Mouse (Mus musculus) G1E (cell line): ENCODE measurements around the gene Spata25. TPM values are rescaled to one million over a fixed set of nuclear protein-coding genes. Genes with fewer than 3 reads are reported as not detected.
A peak's percentile ranks its signal among the peaks of the same experiment; 100 is the strongest.

Experiments
- ATAC-seq: 2 replicates; pipeline ENCODE4 v1.8.0; 2016; ENCODE audit warnings: mild to moderate bottlenecking; ENCODE audit not compliant: insufficient number of reproducible peaks, poor library complexity, low FRiP score, severe bottlenecking; ENCODE audit errors: extremely low read depth
- DNase-seq: peaks from one replicate; pipeline ENCODE4 v3.0.0; 2012; ENCODE audit warnings: low spot score
- H3K27me3 ChIP-seq: 2 replicates; pipeline ENCODE4 v1.6.1; 2012; ENCODE audit warnings: mild to moderate bottlenecking, low read length, inconsistent platforms; ENCODE audit not compliant: insufficient read depth
- H3K36me3 ChIP-seq: replicated peaks from 2 replicates; pipeline ENCODE3; 2012; ENCODE audit warnings: mild to moderate bottlenecking, inconsistent platforms
- H3K4me1 ChIP-seq: 2 replicates; pipeline ENCODE4 v1.6.1; 2012; ENCODE audit warnings: low read depth, low read length, inconsistent platforms, mixed read lengths; ENCODE audit not compliant: insufficient read depth
- H3K4me3 ChIP-seq: 2 replicates; pipeline ENCODE4 v1.5.1; 2012; ENCODE audit warnings: low read depth, mild to moderate bottlenecking, inconsistent platforms, low read length, moderate library complexity, mixed read lengths
- H3K9me3 ChIP-seq: replicated peaks from 2 replicates; pipeline ENCODE4 v1.6.1; 2012; ENCODE audit warnings: inconsistent platforms
- CTCF ChIP-seq: IDR thresholded peaks from 2 replicates; pipeline ENCODE4 v1.5.1; 2012; ENCODE audit warnings: low read depth, low read length, inconsistent platforms, mixed read lengths
- GATA1 ChIP-seq: IDR thresholded peaks from 2 replicates; pipeline ENCODE4 v1.6.1; 2012; ENCODE audit warnings: borderline replicate concordance, low read length, inconsistent platforms, mixed read lengths
- GATA2 ChIP-seq: IDR thresholded peaks from 2 replicates; pipeline ENCODE4 v1.6.1; 2012; ENCODE audit warnings: low read depth, low read length, inconsistent platforms, borderline replicate concordance
- POLR2AphosphoS5 ChIP-seq: IDR thresholded peaks from 2 replicates; pipeline ENCODE4 v1.6.1; 2012; ENCODE audit warnings: low read depth, low read length, inconsistent platforms; ENCODE audit not compliant: insufficient replicate concordance
- TAL1 ChIP-seq: conservative IDR thresholded peaks from 2 replicates; pipeline ENCODE4 v1.6.1; 2012; ENCODE audit warnings: low read depth, low read length, inconsistent platforms, mixed read lengths
- polyA plus RNA-seq: library from polyadenylated mRNA; stranded (reverse); fragments of >175 nt; gene quantifications from 2 replicates; pipeline ENCODE4 v1.2.3, GENCODE M21; 2012
- total RNA-seq, 2 experiments: library from RNA; stranded (forward) in 1 of 2; stranded (reverse) in 1 of 2; fragments of 200-1000 nt in 1 of 2; fragments of >200 nt in 1 of 2; fragmentation: Nextera tagmentation in 1 of 2; gene quantifications; 2 replicates each; pipeline ENCODE4 v1.2.3; 2014 to 2017

The Spata25 gene
- total and polyA plus RNA-seq, 3 experiments: not detected

DNA sequence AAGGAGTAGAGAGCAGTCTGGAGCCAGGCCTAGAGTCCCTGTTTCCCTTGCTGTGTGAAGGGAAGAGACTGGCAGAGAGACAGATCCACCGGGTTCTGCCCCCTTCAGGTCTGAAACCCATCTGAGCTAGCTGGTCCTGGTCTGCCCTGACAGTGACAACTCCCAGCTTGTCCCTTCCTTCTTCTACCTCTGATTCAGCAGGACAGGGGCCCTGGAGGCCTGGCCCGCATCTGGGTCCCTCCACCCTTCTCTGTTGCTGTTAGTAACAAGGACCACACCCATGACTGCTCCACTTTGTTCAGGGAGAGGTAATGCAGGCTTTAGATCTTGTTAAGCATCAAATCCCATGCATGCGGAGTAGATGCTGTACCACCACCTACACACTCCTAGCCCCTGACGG lies 39.9 kb downstream of the Spata25 start:
- Histone ChIP-seq H3K27me3 (0 out of 2 replicates have a peak, but pooled peaks cover 3% of the 10 kb centered on the region), H3K4me3 (no peak overlapping the region), H3K4me1 (peaks cover 53% of the 10 kb centered on the region), H3K9me3 (no peaks in the 10 kb centered on the region), H3K36me3 (peaks cover 54% of the 10 kb centered on the region)
- TF ChIP-seq CTCF (no peak), TAL1 (no peak), POLR2AphosphoS5 (no peak), GATA1 (no peak), GATA2 (no peak)
- ATAC-seq: no peak
- no peak for DNase-seq

DNA sequence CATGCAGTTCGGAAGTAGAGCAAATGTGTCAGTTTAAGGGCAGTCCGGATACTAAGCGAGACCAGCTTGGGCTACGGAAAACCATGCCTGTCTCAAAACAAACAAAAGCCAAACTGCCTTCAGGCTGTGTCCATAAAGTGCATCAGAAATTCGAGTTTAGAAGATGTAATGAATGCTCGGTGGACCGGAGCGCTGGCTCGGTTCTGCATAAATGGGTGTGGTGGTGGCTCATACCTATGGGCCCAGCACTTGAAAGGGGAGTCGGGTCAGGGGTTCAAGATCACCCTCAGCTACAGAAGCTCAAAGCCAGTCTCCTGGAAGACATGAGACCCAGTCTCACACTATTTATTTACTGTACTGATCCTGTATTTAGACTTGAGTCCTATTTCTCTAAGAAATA lies 40.6 kb downstream of the Spata25 start:
- ATAC-seq (no peak), DNase-seq (no peak)
- H3K4me1 ChIP-seq: peaks cover 51% of the 10 kb centered on the region
- H3K36me3 ChIP-seq: peaks cover 48% of the 10 kb centered on the region
- H3K27me3 ChIP-seq: peaks cover 6% of the 10 kb centered on the region
- no peak for TF ChIP-seq POLR2AphosphoS5
- no peak for TF ChIP-seq GATA1
- TF ChIP-seq CTCF: no peak
- no peak for TF ChIP-seq TAL1
- H3K9me3 ChIP-seq: no peaks in the 10 kb centered on the region
- H3K4me3 ChIP-seq: no peak overlapping the region

DNA sequence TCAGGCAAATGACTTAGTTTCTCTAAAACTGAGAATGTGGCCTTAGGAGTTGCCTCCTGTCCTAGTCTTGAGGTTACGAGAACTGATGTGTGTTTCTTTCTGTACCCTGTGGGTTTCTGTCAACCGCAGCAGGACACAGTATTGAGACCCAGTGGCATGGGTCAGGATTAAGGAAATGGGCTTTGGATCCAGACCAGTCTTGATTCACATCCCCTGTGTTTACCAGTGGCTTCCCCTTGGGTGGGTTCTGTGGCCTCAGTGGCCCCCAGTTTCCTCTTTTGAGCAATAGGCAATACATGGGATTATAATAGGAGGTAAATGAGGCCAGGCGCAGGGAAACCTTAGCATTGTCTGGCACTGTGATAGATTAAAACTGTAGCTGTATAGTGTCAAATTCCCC lies 41.3 kb downstream of the Spata25 start:
- Histone ChIP-seq H3K9me3 (no peaks in the 10 kb centered on the region), H3K4me1 (peaks cover 51% of the 10 kb centered on the region), H3K4me3 (no peak overlapping the region), H3K36me3 (peaks cover 40% of the 10 kb centered on the region), H3K27me3 (peaks cover 8% of the 10 kb centered on the region)
- ATAC-seq (no peak), DNase-seq (no peak)
- 0 out of 2 replicates have a peak, but pooled peaks have one; percentile 2 for TF ChIP-seq CTCF
- TF ChIP-seq GATA2: no peak

DNA sequence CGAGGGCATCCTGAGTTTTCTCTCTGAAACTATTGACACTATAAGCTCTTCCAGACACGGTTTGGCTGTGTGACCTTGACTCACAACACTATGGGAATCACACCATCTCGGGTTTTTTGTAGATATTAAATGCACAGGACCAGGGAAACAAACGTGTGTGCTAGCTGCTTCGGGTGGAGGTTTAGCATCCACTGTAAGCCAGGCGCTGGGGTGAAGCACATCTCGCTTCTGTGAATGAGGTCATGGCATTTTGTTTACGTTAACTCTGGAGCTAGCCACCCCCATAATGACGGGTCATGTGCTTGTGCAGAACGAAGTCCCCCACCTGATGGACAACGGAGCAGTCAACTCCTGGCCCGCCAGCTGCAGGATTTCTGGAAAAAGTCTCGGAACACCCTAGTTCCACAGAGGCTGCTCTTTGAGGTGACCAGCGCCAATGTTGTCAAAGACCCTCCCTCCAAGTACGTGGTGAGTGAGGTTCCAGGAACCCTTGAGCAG lies 41.9 kb downstream of the Spata25 start:
- peak overlapping the region; percentile 77 for H3K4me3 ChIP-seq
- peaks cover 52% of the 10 kb centered on the region for H3K4me1 ChIP-seq
- ATAC-seq: no peak
- peaks cover 13% of the 10 kb centered on the region for H3K27me3 ChIP-seq
- TF ChIP-seq GATA2 (no peak), GATA1 (no peak), TAL1 (no peak), POLR2AphosphoS5 (no peak), CTCF (no peak)
- H3K9me3 ChIP-seq: no peaks in the 10 kb centered on the region
- no peak for DNase-seq
- peaks cover 34% of the 10 kb centered on the region for H3K36me3 ChIP-seq

DNA sequence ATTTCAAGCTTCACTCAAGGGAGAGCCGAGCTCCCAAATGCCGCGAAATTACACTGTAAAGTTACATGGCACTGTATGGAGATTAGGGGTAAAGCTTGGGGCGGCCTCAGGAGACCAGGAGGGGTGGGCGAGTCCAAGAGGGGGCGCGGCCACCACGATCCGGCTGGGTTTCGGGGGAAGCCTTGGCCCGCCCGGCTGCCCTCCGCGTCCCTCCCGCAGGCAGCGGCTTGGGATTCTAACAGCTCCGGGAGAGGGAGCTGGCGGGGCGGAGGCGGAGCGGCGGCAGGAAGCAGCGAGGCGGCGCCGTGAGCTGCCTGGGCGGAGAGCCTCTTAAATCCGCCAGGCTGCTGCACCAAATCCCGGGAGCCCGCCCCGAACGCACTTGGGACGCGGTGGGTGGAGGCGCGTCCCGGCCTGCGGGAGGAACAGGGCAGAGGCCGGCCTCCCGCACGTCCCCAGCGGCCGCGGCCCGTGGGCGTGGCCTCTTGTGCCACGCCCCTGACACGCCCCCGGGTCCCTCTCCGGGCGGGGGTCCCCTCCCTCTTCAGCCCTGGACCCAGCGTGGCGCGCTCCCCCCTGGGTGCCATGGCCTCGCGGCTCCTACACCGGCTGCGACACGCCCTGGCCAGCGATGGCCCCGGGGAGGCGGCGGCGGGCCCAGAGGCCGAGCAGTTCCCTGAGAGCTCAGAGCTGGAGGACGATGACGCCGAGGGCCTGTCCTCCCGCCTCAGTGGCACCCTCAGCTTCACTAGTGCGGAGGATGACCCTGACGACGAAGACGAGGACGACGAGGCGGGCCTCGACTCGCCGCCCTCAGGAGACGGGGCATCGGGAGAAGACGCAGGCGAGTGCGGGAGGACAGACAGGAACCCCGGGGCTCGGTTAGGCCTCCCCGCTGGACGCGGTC lies 42.6 kb downstream of the Spata25 start, which contains the start of gene Snx21:
TSS of gene Snx21 (plus strand) at position 343 of the 907 bp plus-strand sequence.
- DNase-seq (peak; percentile 70), ATAC-seq (peak; percentile 24)
- no peak for TF ChIP-seq TAL1
- no peak for TF ChIP-seq CTCF
- no peak for TF ChIP-seq GATA2
- TF ChIP-seq POLR2AphosphoS5: no peak
- TF ChIP-seq GATA1: no peak
- peaks cover 15% of the 10 kb centered on the region for H3K27me3 ChIP-seq
- peak within 1 kb of the TSS; percentile 77 for H3K4me3 ChIP-seq
- no peaks in the 10 kb centered on the region for H3K9me3 ChIP-seq
- H3K36me3 ChIP-seq: peaks cover 27% of the 10 kb centered on the region
- peaks cover 48% of the 10 kb centered on the region for H3K4me1 ChIP-seq

DNA sequence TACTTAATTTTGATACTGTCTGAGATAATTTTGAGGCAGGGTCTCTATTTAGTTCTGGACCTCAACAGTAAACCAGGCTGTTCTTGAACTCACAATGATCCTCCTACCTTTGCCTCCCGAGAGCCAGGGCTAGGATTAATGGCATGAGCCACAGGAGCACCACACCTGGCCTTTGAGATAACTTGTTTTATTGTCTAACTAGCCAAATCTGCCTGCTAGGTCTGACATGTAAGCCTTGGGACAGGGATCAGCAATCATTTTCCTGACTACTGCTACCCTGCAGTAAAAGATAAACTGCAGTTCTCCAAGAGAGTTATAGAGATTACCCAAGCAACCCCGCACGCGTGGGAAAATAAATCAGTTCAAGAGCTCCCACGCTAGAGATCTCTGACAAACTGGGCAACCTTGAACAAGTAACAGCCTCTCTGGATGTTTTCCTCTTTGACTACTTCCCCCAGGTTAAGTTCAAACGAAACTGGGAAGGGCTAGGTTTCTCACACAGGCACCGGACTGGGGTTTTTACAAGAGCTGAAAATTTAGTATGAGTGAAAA lies 43.4 kb downstream of the Spata25 start:
- DNase-seq: no peak
- Histone ChIP-seq H3K4me1 (peaks cover 41% of the 10 kb centered on the region), H3K36me3 (peaks cover 20% of the 10 kb centered on the region), H3K4me3 (peak overlapping the region; percentile 77), H3K27me3 (peaks cover 16% of the 10 kb centered on the region), H3K9me3 (no peaks in the 10 kb centered on the region)
- 0 out of 2 replicates have a peak, but pooled peaks have one; percentile 15 for ATAC-seq
- TF ChIP-seq POLR2AphosphoS5 (no peak), TAL1 (peak; percentile 41), GATA1 (no peak), GATA2 (no peak)
